14 mouse cellular contexts compared by ENCODE assay signal in the genomic region with DNA sequence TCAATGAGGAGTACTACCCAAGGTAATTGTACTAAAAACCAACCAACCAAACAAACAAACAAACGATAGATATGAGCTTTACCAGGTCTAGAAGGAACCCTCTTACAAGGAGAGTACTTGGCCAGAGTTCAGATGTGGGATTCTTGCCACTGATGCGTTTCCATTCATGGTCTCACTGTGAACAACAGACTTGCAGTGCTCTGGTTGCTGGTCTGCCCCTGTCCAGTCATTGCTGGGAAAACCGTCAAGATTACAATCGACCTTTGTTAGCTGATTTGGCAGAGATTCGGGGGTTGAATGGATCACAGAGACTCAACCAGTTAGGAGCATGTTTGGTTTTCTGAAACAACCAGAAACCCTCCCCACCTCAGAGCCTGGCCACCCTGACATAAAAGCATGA. TPM values are rescaled to one million over a fixed set of nuclear protein-coding genes. Genes with fewer than 3 reads are reported as not detected.
DNase-seq lines count a peak whose midpoint lies in the region; ATAC-seq and TF ChIP-seq lines count a peak whose summit lies in the region.
"Had no signal": no experiment of that assay in that cellular context is flagged by ENCODE, and none has a peak within 500 bp of the region (broad histone marks: within the 10 kb centered on the region; RNA-seq: fewer than 3 reads in every experiment).

No protein-coding gene starts in this region.

- no peak for TF ChIP-seq CTCF in cerebellum, adult 2 months (IDR thresholded peaks at IDR 0.05; ENCODE audit: borderline replicate concordance, insufficient read depth, low read depth, low read length)

- no peak overlapping the region for H3K4me2 ChIP-seq in hindbrain, embryonic 14.5 days (replicated peaks)
- no peak overlapping the region for H3K4me2 ChIP-seq in hindbrain, embryonic 12.5 days (replicated peaks)
- H3K4me2 ChIP-seq in intestine, embryonic 16.5 days (ENCODE audit: low read depth, low read length): no peak overlapping the region
- H3K4me2 ChIP-seq: liver, embryonic 12.5 days had no signal

- no peaks in the 10 kb centered on the region for H3K36me3 ChIP-seq in hindbrain, embryonic 14.5 days (replicated peaks; ENCODE audit: control insufficient read depth, insufficient read depth)
- no peaks in the 10 kb centered on the region for H3K36me3 ChIP-seq in hindbrain, embryonic 12.5 days
- H3K36me3 ChIP-seq in intestine, embryonic 16.5 days (ENCODE audit: control insufficient read depth, insufficient read depth, low read length): no peaks in the 10 kb centered on the region
- H3K36me3 ChIP-seq: liver, embryonic 12.5 days had no signal

- H3K4me3 ChIP-seq in cerebellum, adult 2 months (replicated peaks; ENCODE audit: insufficient read depth, low read depth, low read length): no peak overlapping the region
- H3K4me3 ChIP-seq in hindbrain, embryonic 14.5 days (replicated peaks; ENCODE audit: low read length): no peak overlapping the region
- no peak overlapping the region for H3K4me3 ChIP-seq in hindbrain, embryonic 12.5 days
- H3K4me3 ChIP-seq in intestine, embryonic 16.5 days (ENCODE audit: low read length): no peak overlapping the region
- H3K4me3 ChIP-seq: liver, embryonic 12.5 days had no signal

- H3K9ac ChIP-seq in hindbrain, embryonic 14.5 days: no peak overlapping the region
- no peak overlapping the region for H3K9ac ChIP-seq in hindbrain, embryonic 12.5 days
- no peak overlapping the region for H3K9ac ChIP-seq in intestine, embryonic 16.5 days (ENCODE audit: low read depth, low read length)
- H3K9ac ChIP-seq: liver, embryonic 12.5 days had no signal

- H3K27ac ChIP-seq in cerebellum, adult 2 months (ENCODE audit: insufficient read depth, low read length): no peak overlapping the region
- H3K27ac ChIP-seq in hindbrain, embryonic 14.5 days: no peak overlapping the region
- no peak overlapping the region for H3K27ac ChIP-seq in hindbrain, embryonic 12.5 days
- no peak overlapping the region for H3K27ac ChIP-seq in intestine, embryonic 16.5 days (ENCODE audit: low read length)
- H3K27ac ChIP-seq: liver, embryonic 12.5 days had no signal

- 6% methylated on average over 5 of the region's 5 CpGs for WGBS in cerebellum, adult 2 months
- WGBS in hindbrain, embryonic 14.5 days: 28% methylated on average over 5 of the region's 5 CpGs
- 44% methylated on average over 5 of the region's 5 CpGs for WGBS in hindbrain, embryonic 12.5 days
- 53% methylated on average over 5 of the region's 5 CpGs for WGBS in intestine, embryonic 16.5 days

- no peaks in the 10 kb centered on the region for H3K9me3 ChIP-seq in hindbrain, embryonic 14.5 days (ENCODE audit: control insufficient read depth, low read length)
- H3K9me3 ChIP-seq in hindbrain, embryonic 12.5 days (replicated peaks): no peaks in the 10 kb centered on the region
- H3K9me3 ChIP-seq in intestine, embryonic 16.5 days (ENCODE audit: control insufficient read depth, low read length): no peaks in the 10 kb centered on the region
- H3K9me3 ChIP-seq: liver, embryonic 12.5 days had no signal

- no peak for TF ChIP-seq POLR2A in cerebellum, adult 2 months (IDR thresholded peaks at IDR 0.05; ENCODE audit: borderline replicate concordance, insufficient read depth, low read length)

- ATAC-seq in hindbrain, embryonic 14.5 days (ENCODE audit: low FRiP score): peak; percentile 57; the same call in 1 of the 2 replicates
- no peak for ATAC-seq in hindbrain, embryonic 12.5 days (ENCODE audit: low FRiP score)
- no peak for ATAC-seq in intestine, embryonic 16.5 days
- ATAC-seq: liver, embryonic 12.5 days had no signal

- no peaks in the 10 kb centered on the region for H3K4me1 ChIP-seq in cerebellum, adult 2 months (ENCODE audit: control insufficient read depth, insufficient read depth, low read length)
- no peaks in the 10 kb centered on the region for H3K4me1 ChIP-seq in hindbrain, embryonic 14.5 days (replicated peaks; ENCODE audit: control insufficient read depth, insufficient read depth, low read length)
- no peaks in the 10 kb centered on the region for H3K4me1 ChIP-seq in hindbrain, embryonic 12.5 days
- H3K4me1 ChIP-seq in intestine, embryonic 16.5 days (ENCODE audit: control insufficient read depth, insufficient read depth, low read length): no peaks in the 10 kb centered on the region
- H3K4me1 ChIP-seq: liver, embryonic 12.5 days had no signal

- no peaks in the 10 kb centered on the region for H3K27me3 ChIP-seq in cerebellum, adult 2 months (ENCODE audit: control insufficient read depth, insufficient read depth, low read length)
- no peaks in the 10 kb centered on the region for H3K27me3 ChIP-seq in hindbrain, embryonic 14.5 days (ENCODE audit: control insufficient read depth, insufficient read depth, low read length)
- H3K27me3 ChIP-seq in hindbrain, embryonic 12.5 days: no peaks in the 10 kb centered on the region
- no peaks in the 10 kb centered on the region for H3K27me3 ChIP-seq in intestine, embryonic 16.5 days (replicated peaks; ENCODE audit: control insufficient read depth, insufficient read depth, low read length)
- H3K27me3 ChIP-seq: liver, embryonic 12.5 days had no signal

- DNase-seq in cerebellum, postnatal 10 days: peak; percentile 39 to 56
- DNase-seq in cerebellum, adult 2 months: no peak
- DNase-seq in hindbrain, embryonic 14.5 days (ENCODE audit: low spot score): peak; percentile 40
- peak; percentile 45 for DNase-seq in right cerebral cortex, postnatal 10 days (ENCODE audit: low spot score in 2 of 2)
- DNase-seq in right cerebral cortex, postnatal 14 days: no peak
- DNase-seq in adrenal gland, postnatal 10 days: no peak
- DNase-seq: cerebellum, postnatal 25 days; gastrocnemius, postnatal 14 days; heart, postnatal 36 days; kidney, adult 9 months; lung, postnatal 10 days had no signal

RNA-seq across cellular contexts. Expression of a gene that starts 17.5 kb away (rescaled TPM):
- 18.3 and 19.5 TPM in 2 replicates for polyA plus RNA-seq in cerebellum, adult 2 months (2012; rRNA removed)
- 60.7 and 63.1 TPM in 2 replicates for polyA plus RNA-seq in hindbrain, embryonic 14.5 days (2014; fragmentation: Nextera tagmentation; extraction: Ambion mirVana)
- 51.3 and 57.1 TPM in 2 replicates for polyA plus RNA-seq in hindbrain, embryonic 12.5 days (2016; fragmentation: Nextera tagmentation; extraction: Ambion mirVana)
- 10 to 100 TPM; 36.8 to 45.7 TPM for total RNA-seq in adrenal gland, postnatal 10 days (2021)
- 56.2 and 66.5 TPM in 2 replicates for polyA plus RNA-seq in intestine, embryonic 16.5 days (2015; fragmentation: Nextera tagmentation; extraction: Ambion mirVana)

Comparison
In these comparisons a context has a peak if more than half of its experiments do, and no peak if none do; other contexts are left out.
1. DNase-seq: peak in cerebellum, postnatal 10 days (2 of 2), hindbrain, embryonic 14.5 days (single experiment) and right cerebral cortex, postnatal 10 days (2 of 2); none in cerebellum, adult 2 months (0 of 2), right cerebral cortex, postnatal 14 days (single experiment) and adrenal gland, postnatal 10 days (single experiment).